Mouse (Mus musculus): ENCODE measurements around the gene Ttll3. TPM values are rescaled to one million over a fixed set of nuclear protein-coding genes. Genes with fewer than 3 reads are reported as not detected.

Gene Ttll3
- polyA plus RNA-seq, 1 experiment from 2014 or later: 2.3 TPM

- no peaks in the 10 kb centered on the region for H3K27me3 ChIP-seq (ENCODE audit: control insufficient read depth, insufficient read depth, low read length)
- no peak overlapping the region for H3K4me3 ChIP-seq (ENCODE audit: low read length)
- no peak overlapping the region for H3K9ac ChIP-seq (ENCODE audit: low read length)
- 75% methylated on average over 3 of the region's 3 CpGs for WGBS
- H3K4me1 ChIP-seq (ENCODE audit: control insufficient read depth, insufficient read depth, low read length): no peaks in the 10 kb centered on the region
- no peaks in the 10 kb centered on the region for H3K9me3 ChIP-seq (replicated peaks; ENCODE audit: control insufficient read depth, low read length)
- ATAC-seq (replicated peaks; ENCODE audit: extremely low read depth, insufficient read depth, low FRiP score): no peak
- peaks cover 78% of the 10 kb centered on the region for H3K36me3 ChIP-seq (ENCODE audit: control insufficient read depth, insufficient read depth)
- H3K4me2 ChIP-seq (ENCODE audit: low read depth, low read length): no peak overlapping the region
- no peak overlapping the region for H3K27ac ChIP-seq (ENCODE audit: low read length)
These were observed 3.0 kb upstream of the Ttll3 start for GRCm38 (mm10) chr6:113386025-113386424.

GRCm38 (mm10) chr6:113390715-113391114, 1.7 kb downstream of the Ttll3 start:
- no peak overlapping the region for H3K4me2 ChIP-seq (ENCODE audit: low read depth, low read length)
- peaks cover 12% of the 10 kb centered on the region; the same call in 1 of the 2 replicates for H3K4me1 ChIP-seq (ENCODE audit: control insufficient read depth, insufficient read depth, low read length)
- no peak for ATAC-seq (replicated peaks; ENCODE audit: extremely low read depth, insufficient read depth, low FRiP score)
- H3K36me3 ChIP-seq (ENCODE audit: control insufficient read depth, insufficient read depth): peaks cover 40% of the 10 kb centered on the region
- H3K27ac ChIP-seq (ENCODE audit: low read length): no peak overlapping the region
- no peaks in the 10 kb centered on the region for H3K9me3 ChIP-seq (replicated peaks; ENCODE audit: control insufficient read depth, low read length)
- H3K27me3 ChIP-seq (ENCODE audit: control insufficient read depth, insufficient read depth, low read length): no peaks in the 10 kb centered on the region
- H3K4me3 ChIP-seq (ENCODE audit: low read length): no peak overlapping the region
- 87% methylated on average over 3 of the region's 3 CpGs for WGBS
- H3K9ac ChIP-seq (ENCODE audit: low read length): no peak overlapping the region

- Histone ChIP-seq H3K36me3 (ENCODE audit: control insufficient read depth, insufficient read depth) (peaks cover 35% of the 10 kb centered on the region), H3K27me3 (ENCODE audit: control insufficient read depth, insufficient read depth, low read length) (no peaks in the 10 kb centered on the region), H3K4me1 (ENCODE audit: control insufficient read depth, insufficient read depth, low read length) (peaks cover 12% of the 10 kb centered on the region; the same call in 1 of the 2 replicates), H3K4me3 (ENCODE audit: low read length) (peak overlapping the region; percentile 60), H3K4me2 (ENCODE audit: low read depth, low read length) (peak overlapping the region; percentile 95), H3K9ac (ENCODE audit: low read length) (peak overlapping the region; percentile 68), H3K9me3 (replicated peaks; ENCODE audit: control insufficient read depth, low read length) (no peaks in the 10 kb centered on the region), H3K27ac (ENCODE audit: low read length) (no peak overlapping the region)
- WGBS: 19% methylated on average over 10 of the region's 10 CpGs
- ATAC-seq (replicated peaks; ENCODE audit: extremely low read depth, insufficient read depth, low FRiP score): no peak
These were observed 2.9 kb downstream of the Ttll3 start for GRCm38 (mm10) chr6:113392015-113392386.

- Histone ChIP-seq H3K4me1 (ENCODE audit: control insufficient read depth, insufficient read depth, low read length) (peaks cover 12% of the 10 kb centered on the region; the same call in 1 of the 2 replicates), H3K4me3 (ENCODE audit: low read length) (peak overlapping the region; percentile 60), H3K4me2 (ENCODE audit: low read depth, low read length) (peak overlapping the region; percentile 95), H3K9me3 (replicated peaks; ENCODE audit: control insufficient read depth, low read length) (no peaks in the 10 kb centered on the region), H3K27ac (ENCODE audit: low read length) (no peak overlapping the region; the same call in 1 of the 2 replicates), H3K36me3 (ENCODE audit: control insufficient read depth, insufficient read depth) (peaks cover 30% of the 10 kb centered on the region), H3K27me3 (ENCODE audit: control insufficient read depth, insufficient read depth, low read length) (no peaks in the 10 kb centered on the region), H3K9ac (ENCODE audit: low read length) (peak overlapping the region; percentile 68)
- WGBS: 4% methylated on average over 51 of the region's 51 CpGs
- peak; percentile 80 for ATAC-seq (replicated peaks; ENCODE audit: extremely low read depth, insufficient read depth, low FRiP score)
These were observed 3.5 kb downstream of the Ttll3 start for GRCm38 (mm10) chr6:113392387-113393071.

- Histone ChIP-seq H3K4me1 (ENCODE audit: control insufficient read depth, insufficient read depth, low read length) (peaks cover 12% of the 10 kb centered on the region; the same call in 1 of the 2 replicates), H3K4me2 (ENCODE audit: low read depth, low read length) (no peak overlapping the region), H3K36me3 (ENCODE audit: control insufficient read depth, insufficient read depth) (peaks cover 19% of the 10 kb centered on the region), H3K9ac (ENCODE audit: low read length) (no peak overlapping the region), H3K27ac (ENCODE audit: low read length) (no peak overlapping the region), H3K9me3 (replicated peaks; ENCODE audit: control insufficient read depth, low read length) (no peaks in the 10 kb centered on the region), H3K4me3 (ENCODE audit: low read length) (no peak overlapping the region), H3K27me3 (ENCODE audit: control insufficient read depth, insufficient read depth, low read length) (no peaks in the 10 kb centered on the region)
- no peak for ATAC-seq (replicated peaks; ENCODE audit: extremely low read depth, insufficient read depth, low FRiP score)
- WGBS: 80% methylated on average over 6 of the region's 6 CpGs
These were observed 4.9 kb downstream of the Ttll3 start for GRCm38 (mm10) chr6:113393951-113394350.

GRCm38 (mm10) chr6:113394811-113395210, 5.8 kb downstream of the Ttll3 start:
- Histone ChIP-seq H3K4me3 (ENCODE audit: low read length) (no peak overlapping the region), H3K9ac (ENCODE audit: low read length) (no peak overlapping the region), H3K4me2 (ENCODE audit: low read depth, low read length) (no peak overlapping the region), H3K4me1 (ENCODE audit: control insufficient read depth, insufficient read depth, low read length) (peaks cover 12% of the 10 kb centered on the region; the same call in 1 of the 2 replicates), H3K27me3 (ENCODE audit: control insufficient read depth, insufficient read depth, low read length) (no peaks in the 10 kb centered on the region), H3K27ac (ENCODE audit: low read length) (no peak overlapping the region), H3K36me3 (ENCODE audit: control insufficient read depth, insufficient read depth) (peaks cover 10% of the 10 kb centered on the region), H3K9me3 (replicated peaks; ENCODE audit: control insufficient read depth, low read length) (no peaks in the 10 kb centered on the region)
- ATAC-seq (replicated peaks; ENCODE audit: extremely low read depth, insufficient read depth, low FRiP score): no peak
- WGBS: 90% methylated on average over 11 of the region's 11 CpGs

GRCm38 (mm10) chr6:113395501-113395900, 6.4 kb downstream of the Ttll3 start:
- 92% methylated on average over 6 of the region's 6 CpGs for WGBS
- no peak overlapping the region for H3K4me3 ChIP-seq (ENCODE audit: low read length)
- H3K27me3 ChIP-seq (ENCODE audit: control insufficient read depth, insufficient read depth, low read length): no peaks in the 10 kb centered on the region
- ATAC-seq (replicated peaks; ENCODE audit: extremely low read depth, insufficient read depth, low FRiP score): no peak
- no peaks in the 10 kb centered on the region for H3K9me3 ChIP-seq (replicated peaks; ENCODE audit: control insufficient read depth, low read length)
- no peak overlapping the region for H3K9ac ChIP-seq (ENCODE audit: low read length)
- peaks cover 12% of the 10 kb centered on the region; the same call in 1 of the 2 replicates for H3K4me1 ChIP-seq (ENCODE audit: control insufficient read depth, insufficient read depth, low read length)
- H3K4me2 ChIP-seq (ENCODE audit: low read depth, low read length): no peak overlapping the region
- H3K36me3 ChIP-seq (ENCODE audit: control insufficient read depth, insufficient read depth): peaks cover 5% of the 10 kb centered on the region
- no peak overlapping the region for H3K27ac ChIP-seq (ENCODE audit: low read length)

- H3K27me3 ChIP-seq (ENCODE audit: control insufficient read depth, insufficient read depth, low read length): no peaks in the 10 kb centered on the region
- no peak overlapping the region for H3K4me3 ChIP-seq (ENCODE audit: low read length)
- peaks cover 3% of the 10 kb centered on the region; the same call in 1 of the 2 replicates for H3K36me3 ChIP-seq (ENCODE audit: control insufficient read depth, insufficient read depth)
- ATAC-seq (replicated peaks; ENCODE audit: extremely low read depth, insufficient read depth, low FRiP score): no peak
- H3K27ac ChIP-seq (ENCODE audit: low read length): no peak overlapping the region
- peaks cover 12% of the 10 kb centered on the region; the same call in 1 of the 2 replicates for H3K4me1 ChIP-seq (ENCODE audit: control insufficient read depth, insufficient read depth, low read length)
- H3K9me3 ChIP-seq (replicated peaks; ENCODE audit: control insufficient read depth, low read length): no peaks in the 10 kb centered on the region
- no peak overlapping the region for H3K4me2 ChIP-seq (ENCODE audit: low read depth, low read length)
- 83% methylated on average over 10 of the region's 10 CpGs for WGBS
- H3K9ac ChIP-seq (ENCODE audit: low read length): no peak overlapping the region
These were observed 7.4 kb downstream of the Ttll3 start for GRCm38 (mm10) chr6:113396270-113397030.

- 80% methylated on average over 13 of the region's 13 CpGs for WGBS
- ATAC-seq (replicated peaks; ENCODE audit: extremely low read depth, insufficient read depth, low FRiP score): no peak
- no peaks in the 10 kb centered on the region for H3K27me3 ChIP-seq (ENCODE audit: control insufficient read depth, insufficient read depth, low read length)
These were observed 13.0 kb downstream of the Ttll3 start for GRCm38 (mm10) chr6:113402094-113402493.

More at GRCm38 (mm10) chr6:113402094-113402493, 13.0 kb downstream of the Ttll3 start:
- H3K36me3 ChIP-seq (ENCODE audit: control insufficient read depth, insufficient read depth): no peaks in the 10 kb centered on the region
- no peak overlapping the region for H3K9ac ChIP-seq (ENCODE audit: low read length)
- no peaks in the 10 kb centered on the region for H3K4me1 ChIP-seq (ENCODE audit: control insufficient read depth, insufficient read depth, low read length)
- no peak overlapping the region for H3K27ac ChIP-seq (ENCODE audit: low read length)
- H3K9me3 ChIP-seq (replicated peaks; ENCODE audit: control insufficient read depth, low read length): no peaks in the 10 kb centered on the region
- no peak overlapping the region for H3K4me3 ChIP-seq (ENCODE audit: low read length)
- no peak overlapping the region for H3K4me2 ChIP-seq (ENCODE audit: low read depth, low read length)

Measured in heart, embryonic 16.5 days (tissue).